Mouse (Mus musculus) spleen, adult 2 months (tissue): ENCODE results near the gene Snapin.

Experiments
- CTCF ChIP-seq: fragments of 200-500 bp; IDR thresholded peaks from 2 replicates; pipeline ENCODE4 v1.5.1; 2011; ENCODE audit warnings: mild to moderate bottlenecking, inconsistent platforms; ENCODE audit not compliant: insufficient read depth, insufficient read length, insufficient replicate concordance; ENCODE audit errors: extremely low read depth
- POLR2A ChIP-seq: fragments of 200-500 bp; IDR thresholded peaks from 2 replicates; pipeline ENCODE4 v1.6.1; 2011; ENCODE audit warnings: low read depth, low read length, inconsistent platforms

GRCm38 (mm10) chr3:90464552-90465080 lies 26.2 kb downstream of the Snapin start:
- TF ChIP-seq CTCF, result no peak
- TF ChIP-seq POLR2A, result no peak
